Mouse (Mus musculus) limb, embryonic 10.5 days (tissue): Measurements from ENCODE around the gene Olfr766-ps1. TPM values are rescaled to one million over a fixed set of nuclear protein-coding genes. Genes with fewer than 3 reads are reported as not detected.

ENCODE experiments used
- polyA plus RNA-seq: library from polyadenylated mRNA; unstranded; fragments of >200 nt; fragmentation: Nextera tagmentation; extraction: Ambion mirVana; gene quantifications from 2 replicates; pipeline ENCODE4 v1.2.1, GENCODE M21; 2016

The Olfr766-ps1 gene
- polyA plus RNA-seq, 1 experiment from 2014 or later, result not detected

Other genes starting within 250 kb of the Olfr766-ps1 start
- gene Ormdl2, start 247.3 kb downstream of the Olfr766-ps1 start, polyA plus RNA-seq, result 52.9 and 62.9 TPM in 2 replicates
- gene Gdf11, start 177.3 kb downstream of the Olfr766-ps1 start, polyA plus RNA-seq, result 16.2 TPM in 2 replicates
- gene Cd63, start 168.0 kb downstream of the Olfr766-ps1 start, polyA plus RNA-seq, result 430 and 439 TPM in 2 replicates
- 9.2 and 10.2 TPM in 2 replicates for gene Rdh5, start 146.1 kb downstream of the Olfr766-ps1 start, polyA plus RNA-seq
- gene Bloc1s1, start 144.9 kb downstream of the Olfr766-ps1 start, polyA plus RNA-seq, result 168 and 182 TPM in 2 replicates
- gene Itga7, start 135.2 kb downstream of the Olfr766-ps1 start, polyA plus RNA-seq, result 0.15 and 0.24 TPM in 2 replicates
- gene Mettl7b, start 108.0 kb downstream of the Olfr766-ps1 start, polyA plus RNA-seq, result 0.11 TPM in 1 of 2 replicates, not detected in the other
- not detected in 2 replicates for gene Olfr9, start 79.5 kb downstream of the Olfr766-ps1 start, polyA plus RNA-seq
- gene Olfr763, start 58.2 kb downstream of the Olfr766-ps1 start, polyA plus RNA-seq, result not detected in 2 replicates
- not detected in 2 replicates for gene Olfr764-ps1, start 29.1 kb downstream of the Olfr766-ps1 start, polyA plus RNA-seq
- not detected in 2 replicates for gene Olfr765, start 19.0 kb downstream of the Olfr766-ps1 start, polyA plus RNA-seq
- not detected in 2 replicates for gene Olfr767, start 13.9 kb upstream of the Olfr766-ps1 start, polyA plus RNA-seq
- gene Olfr768, start 30.4 kb upstream of the Olfr766-ps1 start, polyA plus RNA-seq, result not detected in 2 replicates
- gene Olfr769, start 48.9 kb upstream of the Olfr766-ps1 start, polyA plus RNA-seq, result not detected in 2 replicates
- not detected in 2 replicates for gene Olfr770, start 70.0 kb upstream of the Olfr766-ps1 start, polyA plus RNA-seq
- gene Olfr771, start 95.8 kb upstream of the Olfr766-ps1 start, polyA plus RNA-seq, result not detected in 2 replicates
- not detected in 2 replicates for gene Olfr772, start 108.9 kb upstream of the Olfr766-ps1 start, polyA plus RNA-seq
- not detected in 2 replicates for gene Olfr773, start 118.4 kb upstream of the Olfr766-ps1 start, polyA plus RNA-seq
- gene Olfr774, start 167.2 kb upstream of the Olfr766-ps1 start, polyA plus RNA-seq, result not detected in 2 replicates
- not detected in 2 replicates for gene Olfr775, start 179.4 kb upstream of the Olfr766-ps1 start, polyA plus RNA-seq
- gene Olfr776, start 190.2 kb upstream of the Olfr766-ps1 start, polyA plus RNA-seq, result not detected in 2 replicates
- gene Olfr777, start 202.5 kb upstream of the Olfr766-ps1 start, polyA plus RNA-seq, result not detected in 2 replicates
- gene Olfr780, start 249.1 kb upstream of the Olfr766-ps1 start, polyA plus RNA-seq, result not detected in 2 replicates